Mouse (Mus musculus): ENCODE results near the gene Apbb1ip.

Apbb1ip gene

DNA sequence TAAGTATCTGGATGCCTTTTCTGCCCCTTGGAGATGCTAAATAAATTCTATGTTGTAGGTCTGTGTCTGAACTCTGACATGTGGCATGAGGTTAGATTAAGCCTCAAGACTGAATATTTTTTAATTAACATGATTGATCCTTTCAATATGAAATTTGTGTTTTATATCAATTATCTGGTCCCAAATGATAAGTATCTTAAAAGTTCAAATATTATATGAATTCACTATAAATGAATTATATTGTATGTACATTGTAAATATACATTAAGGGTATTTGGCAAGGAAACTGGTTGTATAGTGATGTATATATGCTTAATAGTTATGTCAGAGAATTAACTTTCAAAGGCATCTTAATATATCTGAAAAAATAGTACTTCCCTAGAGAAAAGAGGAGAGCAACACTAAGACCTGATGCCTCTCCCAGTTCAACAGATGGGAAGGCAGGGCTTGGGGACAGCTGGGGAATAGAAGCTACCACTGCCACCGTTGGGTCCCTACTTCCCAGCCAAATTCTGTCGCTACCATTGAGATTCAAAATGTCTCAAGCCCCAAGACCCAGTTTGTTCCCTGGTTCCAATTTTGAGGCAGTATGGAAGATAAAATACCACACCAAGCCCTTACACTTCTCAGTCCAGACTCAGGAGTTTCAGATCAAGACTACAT, 2.8 kb downstream of the Apbb1ip start:
- no peak for DNase-seq

DNA sequence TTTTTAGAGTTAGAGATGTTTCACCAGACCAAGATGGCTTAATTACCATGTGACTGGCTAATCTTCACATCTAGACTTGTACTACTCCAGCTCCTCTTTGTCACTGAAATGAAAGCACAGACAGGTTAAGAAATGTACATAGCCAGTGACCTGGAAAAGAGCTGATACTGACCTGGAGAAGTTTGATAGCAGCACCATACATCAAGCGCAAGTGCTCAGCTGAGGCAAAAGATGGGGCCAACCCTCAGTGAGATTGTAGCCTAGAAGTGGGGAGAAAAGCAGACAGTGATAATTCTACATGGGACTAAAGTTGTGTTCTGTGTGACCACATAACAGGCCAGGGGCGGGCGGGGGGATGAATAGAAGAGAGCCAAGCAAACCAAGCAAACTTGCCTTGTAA, 3.9 kb downstream of the Apbb1ip start:
- no peak for DNase-seq

DNA sequence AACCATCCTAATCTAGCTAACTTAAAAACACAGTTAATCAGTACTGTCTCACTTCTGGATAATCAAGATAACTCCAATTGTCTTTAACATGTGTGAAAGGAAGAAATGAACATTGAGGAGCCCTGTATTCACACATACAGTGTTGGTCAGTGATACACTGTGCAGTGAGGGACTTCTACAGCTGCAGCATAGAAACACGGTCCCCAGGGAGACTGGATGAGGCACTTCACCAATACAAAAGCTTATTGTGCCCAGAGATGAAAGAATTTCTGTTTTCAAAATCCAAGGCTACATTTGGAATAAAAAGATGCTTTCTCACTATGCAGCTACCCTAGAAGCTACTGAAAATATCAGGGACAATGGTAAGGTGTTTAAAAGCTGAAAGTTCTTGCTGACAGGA, 7.0 kb downstream of the Apbb1ip start:
- no peak for DNase-seq

DNA sequence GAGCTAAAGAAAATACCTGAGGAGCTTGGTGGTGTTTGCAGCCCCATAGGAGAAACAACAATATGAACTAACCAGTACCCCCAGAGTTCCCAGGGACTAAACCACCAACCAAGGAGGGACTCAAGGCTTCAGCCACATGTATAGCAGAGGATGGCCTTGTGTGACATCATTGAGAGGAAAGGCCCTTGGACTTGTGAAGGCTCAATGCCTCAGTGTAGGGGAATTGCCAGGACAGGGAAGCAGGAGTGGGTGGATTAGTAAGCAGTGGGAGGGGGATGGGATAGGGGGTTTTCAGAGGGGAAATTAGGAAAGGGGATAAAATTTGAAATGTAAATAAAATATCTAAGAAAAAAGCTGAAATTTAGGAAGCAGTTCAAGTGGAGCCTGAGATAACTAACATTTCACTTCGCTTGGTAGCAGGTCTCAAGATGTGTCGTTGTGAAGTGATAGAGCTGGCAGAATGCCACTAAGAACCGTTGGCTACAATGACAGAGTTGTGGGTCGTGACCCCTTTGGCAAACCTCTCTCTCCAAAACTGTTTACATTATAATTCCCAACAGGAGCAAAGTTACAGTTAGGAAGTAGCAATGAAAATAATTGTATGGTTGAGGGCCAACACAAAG, 7.6 kb downstream of the Apbb1ip start:
- no peak for DNase-seq

DNA sequence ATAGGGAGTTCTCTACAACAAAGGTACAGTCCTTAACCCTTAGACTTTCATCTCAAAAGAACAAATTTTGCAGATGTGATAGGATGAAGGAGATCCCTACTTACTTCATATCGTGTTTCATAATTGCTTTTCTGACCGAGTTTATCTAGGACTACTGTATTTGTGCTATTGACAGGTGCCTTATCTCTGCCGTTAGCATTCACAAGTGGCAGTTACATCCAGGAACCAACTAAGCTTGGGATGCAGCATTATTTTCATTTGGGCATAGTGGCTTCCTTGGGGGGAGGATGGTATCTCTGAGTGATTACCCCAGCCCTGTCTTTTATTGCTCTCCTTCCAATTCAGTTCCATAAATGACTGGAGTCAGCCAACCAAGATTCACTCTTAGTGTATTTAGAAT, 8.2 kb downstream of the Apbb1ip start:
- no peak for DNase-seq

DNA sequence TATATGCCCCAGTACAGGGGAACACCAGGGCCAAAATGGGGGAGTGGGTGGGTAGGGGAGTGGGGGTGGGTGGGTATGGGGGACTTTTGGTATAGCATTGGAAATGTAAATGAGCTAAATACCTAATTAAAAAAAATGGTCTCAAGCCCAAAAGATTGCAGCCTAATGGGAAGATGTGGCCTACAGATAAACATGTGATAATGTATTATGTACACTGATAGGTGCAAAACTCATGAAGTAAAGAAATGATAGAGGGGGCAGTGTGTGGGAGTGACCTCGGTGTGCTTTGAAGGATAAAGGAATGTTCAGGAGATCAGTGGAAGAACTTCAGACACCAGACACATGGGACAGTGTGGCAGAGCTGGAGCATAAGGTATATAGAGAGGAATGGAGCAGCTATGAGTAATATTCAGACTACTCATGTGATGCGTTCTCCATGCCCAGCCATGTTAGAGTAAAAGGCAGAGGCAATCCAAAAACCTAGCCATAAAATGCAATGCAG, 9.3 kb downstream of the Apbb1ip start:
- no peak for DNase-seq

DNA sequence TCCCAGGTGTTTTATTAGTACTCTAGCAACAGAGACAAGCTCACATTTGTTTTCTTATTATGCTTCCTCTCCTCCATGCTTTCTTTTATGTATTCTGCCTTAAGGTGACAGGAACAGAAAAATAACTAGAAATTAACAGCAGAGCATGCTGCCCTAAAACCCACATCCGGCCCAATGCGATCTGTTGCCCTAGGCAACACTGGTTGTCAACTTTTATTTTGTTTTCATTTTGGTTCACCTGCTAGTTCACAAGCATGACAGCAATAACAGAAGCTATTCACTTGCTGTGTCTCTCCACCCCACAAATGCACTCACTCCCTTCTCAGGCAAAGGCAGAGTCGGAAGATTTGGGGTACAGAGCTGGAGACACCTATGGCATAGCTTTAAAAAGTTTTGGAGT, 10.3 kb downstream of the Apbb1ip start:
- DNase-seq: no peak

DNA sequence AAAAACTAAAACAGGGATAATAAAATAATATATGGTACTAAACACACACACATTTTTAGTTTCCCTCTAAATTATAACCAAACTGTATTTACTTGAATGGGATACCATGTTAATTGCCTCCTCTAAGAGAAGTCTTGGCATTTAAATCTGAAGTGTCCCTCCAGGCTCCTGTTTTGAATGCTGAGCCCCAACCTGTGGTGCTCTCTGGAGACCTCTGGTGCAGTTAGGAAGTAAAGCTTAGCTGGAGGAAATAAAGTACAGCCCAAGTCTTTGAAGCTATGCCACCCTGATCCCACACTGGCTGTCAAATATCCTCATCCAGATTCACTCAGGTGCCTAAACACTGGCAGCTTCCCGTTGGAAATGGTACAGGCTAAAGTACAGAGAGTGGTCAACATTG, 10.9 kb downstream of the Apbb1ip start:
- no peak for DNase-seq

DNA sequence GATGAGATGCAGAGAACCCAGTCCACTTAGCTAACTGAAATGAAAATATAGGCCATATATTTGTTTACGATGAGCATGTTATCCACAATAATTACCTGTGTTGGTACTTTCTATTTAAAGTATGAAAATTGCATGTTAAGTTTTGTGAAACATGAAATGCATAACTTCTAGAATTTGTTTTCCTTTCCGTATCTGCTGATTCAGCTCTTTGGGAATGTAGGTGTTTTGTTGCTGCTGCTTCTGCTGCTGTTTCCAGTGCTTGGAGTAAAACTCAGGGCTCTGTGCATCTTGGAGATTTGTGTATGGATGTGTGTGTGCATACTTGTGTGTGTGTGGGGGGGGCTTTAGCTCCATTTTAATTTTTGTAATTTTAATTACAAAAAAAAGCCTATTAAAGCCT, 14.8 kb downstream of the Apbb1ip start:
- DNase-seq: no peak

DNA sequence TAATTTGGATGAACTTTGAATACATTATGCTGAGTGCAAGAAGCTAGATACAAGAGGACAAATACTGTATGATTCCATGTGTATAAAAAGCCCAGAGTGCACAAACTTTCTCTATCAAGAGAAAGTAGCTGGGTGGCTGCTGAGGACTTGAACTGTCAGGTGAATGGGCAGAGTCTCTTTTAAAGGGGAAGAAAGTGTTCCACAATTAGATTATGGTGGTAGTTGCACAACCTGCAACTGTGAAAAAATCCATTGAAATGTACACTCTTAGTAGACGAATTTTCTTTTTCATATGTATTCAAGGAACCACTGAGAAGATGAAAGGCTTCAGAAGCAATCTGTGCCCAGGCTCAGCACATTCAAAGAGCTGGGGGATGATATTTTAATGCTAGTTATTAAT, 15.7 kb downstream of the Apbb1ip start:
- DNase-seq: no peak

DNA sequence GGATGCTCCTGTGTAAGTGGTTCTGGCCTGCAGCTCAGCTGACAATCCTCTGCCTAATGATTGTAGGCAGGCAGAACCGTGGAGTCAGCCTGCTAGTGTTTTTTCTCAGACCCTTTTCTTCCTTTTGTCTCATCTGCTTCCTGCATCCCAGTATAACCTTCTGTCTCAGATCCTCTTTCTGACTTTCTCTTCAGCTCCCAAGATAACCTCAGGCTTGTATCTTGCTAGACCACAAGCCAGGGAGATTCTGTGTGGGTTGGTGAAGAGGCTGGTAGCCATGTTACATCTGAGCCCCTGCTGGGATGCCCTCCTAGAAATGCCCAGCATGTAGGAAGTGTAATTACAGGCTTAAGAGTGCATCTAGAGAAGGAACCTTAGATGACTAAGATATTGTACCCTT, 16.5 kb downstream of the Apbb1ip start:
- no peak for DNase-seq

DNA sequence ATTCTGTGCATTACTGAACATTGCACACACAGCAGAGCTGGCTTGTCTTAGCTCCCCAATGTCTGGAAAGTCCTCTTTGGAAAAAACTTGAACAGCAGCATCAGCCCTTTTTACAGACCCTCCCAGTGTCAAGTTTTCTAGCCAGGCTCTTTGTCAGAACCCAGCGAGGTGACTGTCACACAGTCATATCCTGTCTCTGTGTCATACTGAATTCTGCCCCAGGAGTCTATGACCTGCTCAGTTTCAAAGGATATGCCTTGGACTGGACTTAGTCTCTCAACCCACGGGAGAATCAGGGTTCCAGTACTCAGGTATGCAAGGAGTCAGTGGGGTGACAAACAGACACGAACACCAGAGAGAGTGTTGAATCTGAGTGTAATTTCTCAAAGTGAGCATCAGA, 21.2 kb downstream of the Apbb1ip start:
- no peak for DNase-seq

DNA sequence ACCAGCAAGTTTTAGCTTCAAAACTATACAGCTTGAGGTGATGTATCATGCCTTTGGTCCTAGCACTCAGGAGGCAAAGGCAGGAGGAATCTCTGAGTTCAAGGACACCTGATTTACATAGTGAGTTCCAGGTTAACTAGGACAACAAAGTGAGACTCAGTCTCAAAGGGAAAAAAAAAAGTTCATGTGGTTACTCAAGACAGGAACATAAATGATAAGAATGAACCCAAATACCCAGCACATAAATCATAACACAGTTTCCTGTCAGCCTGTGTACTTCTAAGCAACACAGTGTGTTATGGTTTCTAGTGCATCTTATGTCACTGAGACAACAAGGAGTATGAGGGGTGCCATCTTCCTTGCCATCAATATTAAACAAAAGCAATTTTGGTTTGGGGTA, 22.6 kb downstream of the Apbb1ip start:
- DNase-seq: no peak

DNA sequence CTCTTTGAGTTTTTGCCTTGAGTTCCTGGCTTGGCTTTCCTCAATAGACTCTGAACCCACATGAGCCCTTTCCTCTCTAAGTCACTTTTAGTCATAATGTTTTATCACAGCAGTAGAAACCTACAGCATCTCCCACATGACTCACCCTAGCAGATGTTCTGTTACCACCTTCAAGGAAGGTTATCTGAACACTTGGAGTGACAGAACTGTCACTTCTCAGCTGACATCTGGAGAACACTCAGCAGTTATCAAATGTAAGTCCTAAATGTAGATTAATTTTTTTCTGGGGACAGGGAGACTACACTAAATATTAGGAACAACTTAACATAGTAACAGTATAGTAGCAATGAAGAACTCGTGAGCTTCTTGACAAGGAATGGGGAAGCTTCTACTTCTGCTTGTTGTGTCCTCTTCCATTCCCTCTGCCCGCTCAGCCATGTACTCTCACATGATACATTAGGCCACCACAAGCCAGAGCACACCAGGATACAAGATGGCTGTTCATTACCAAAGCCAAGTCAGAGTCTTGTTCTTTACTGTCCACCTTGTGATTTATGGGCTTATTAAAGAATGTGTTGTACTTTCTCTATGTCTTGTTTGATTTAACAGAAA, 25.6 kb downstream of the Apbb1ip start:
- DNase-seq: no peak

DNA sequence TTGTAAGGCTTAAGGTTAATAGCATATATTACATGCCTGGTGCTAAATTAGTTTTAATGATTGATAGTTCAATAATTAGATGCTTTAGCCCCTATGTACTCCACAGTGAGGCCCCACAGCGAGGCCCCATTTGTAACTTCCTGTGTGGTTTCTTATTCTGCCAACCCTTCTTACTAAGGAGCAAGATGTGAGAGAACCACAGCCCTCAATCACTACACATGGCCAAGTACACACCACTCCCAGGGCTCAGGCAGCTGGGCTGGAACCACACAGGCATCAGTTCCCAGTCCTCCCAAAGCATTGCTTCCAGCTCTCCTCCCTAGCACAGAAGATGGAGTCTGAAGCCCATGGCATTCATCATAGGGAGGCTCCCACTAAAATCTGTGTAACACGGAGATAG, 31.7 kb downstream of the Apbb1ip start:
- DNase-seq: no peak

DNA sequence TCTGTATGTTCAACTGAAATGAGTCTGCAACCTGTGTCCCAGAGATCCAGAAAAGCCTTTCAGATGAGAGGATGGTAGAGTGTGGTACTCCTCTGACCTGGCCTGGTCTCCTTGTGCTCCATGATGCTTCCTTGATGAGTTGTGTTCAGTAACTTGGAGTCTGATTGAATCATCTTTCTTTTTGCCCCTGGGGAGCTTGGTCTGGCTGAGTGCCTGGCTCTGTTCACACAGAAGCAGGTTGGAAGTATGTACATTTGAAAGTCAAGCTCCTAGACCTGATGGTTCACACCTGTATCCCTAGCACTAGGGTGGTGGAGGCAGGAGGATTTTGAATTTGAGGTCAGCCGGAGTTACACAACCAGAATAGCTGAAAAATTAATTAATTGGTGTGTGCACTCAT, 32.7 kb downstream of the Apbb1ip start:
- DNase-seq: no peak

DNA sequence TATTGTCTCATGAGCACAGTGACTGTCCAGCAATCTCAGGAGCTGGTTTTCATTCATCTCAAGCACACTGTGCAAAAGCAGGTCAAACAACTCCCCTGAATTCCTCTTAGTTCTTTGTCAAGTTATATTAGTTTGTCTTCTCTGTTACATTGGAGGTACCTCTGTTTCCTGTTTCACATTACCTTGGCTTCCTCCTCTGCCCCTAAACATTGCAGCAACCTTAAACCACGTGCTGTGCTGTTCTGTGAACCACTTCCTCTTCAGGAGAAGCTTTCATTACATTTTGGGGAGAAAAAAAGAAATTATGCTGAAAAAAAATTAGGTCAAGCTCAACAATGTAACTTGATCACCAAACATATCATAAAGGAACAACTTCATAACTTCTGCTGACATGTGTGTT, 33.4 kb downstream of the Apbb1ip start:
- DNase-seq: no peak

DNA sequence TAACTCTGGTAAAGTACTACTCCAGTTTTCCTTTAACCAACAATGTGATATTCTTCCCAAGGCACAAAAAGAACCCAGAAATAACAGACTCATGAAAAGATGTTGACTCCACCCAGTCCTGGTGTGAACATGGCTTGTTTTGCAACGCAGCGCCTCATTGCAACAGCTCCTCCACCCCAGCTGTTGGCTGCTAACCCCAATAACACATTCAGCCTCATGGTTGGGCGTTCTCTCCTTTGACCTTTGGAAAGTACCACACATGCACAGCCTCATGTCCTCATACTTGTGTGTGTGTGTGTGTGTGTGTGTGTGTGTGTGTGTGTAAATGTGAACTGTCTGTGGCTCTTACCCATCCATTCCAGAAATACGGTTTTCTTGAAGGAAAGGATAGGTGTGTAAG, 37.0 kb downstream of the Apbb1ip start:
- no peak for DNase-seq

DNA sequence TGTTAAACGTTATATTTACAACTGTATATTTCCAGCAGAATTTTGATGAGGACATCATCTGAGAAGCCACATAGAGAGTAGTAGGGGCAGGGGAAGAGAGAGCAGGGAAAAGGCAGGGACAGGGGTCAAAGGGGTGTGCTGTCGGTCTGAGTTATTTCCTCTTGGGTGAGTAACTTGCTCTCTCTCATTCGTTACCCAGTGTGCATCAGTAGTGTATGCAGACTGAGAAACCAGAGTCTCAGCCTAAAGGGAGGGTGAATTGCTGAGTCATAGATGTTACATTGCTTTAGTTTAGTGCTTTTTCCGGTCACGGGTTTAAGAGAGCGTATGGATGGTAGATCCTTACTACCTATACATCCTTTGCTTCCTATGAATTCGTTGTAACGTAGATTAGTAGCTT, 37.6 kb downstream of the Apbb1ip start:
- DNase-seq: no peak

DNA sequence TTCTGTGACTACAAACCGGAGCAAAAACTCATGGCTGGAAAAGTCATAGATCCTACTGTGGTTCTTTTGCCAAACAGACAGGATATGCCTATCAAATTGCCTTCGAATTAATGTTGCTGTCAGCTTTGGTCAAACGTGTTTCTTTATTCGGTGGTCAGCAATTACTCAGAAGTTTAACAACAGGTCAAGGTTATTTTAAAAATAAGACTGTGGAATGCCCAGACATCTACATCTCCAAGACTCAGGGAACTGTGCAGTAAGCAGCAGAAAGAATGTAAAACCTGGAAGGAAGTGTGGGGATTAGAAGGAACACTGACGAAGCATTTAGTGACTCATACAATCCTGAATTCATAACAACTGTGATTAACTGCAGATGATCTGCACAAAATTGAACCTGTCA, 40.0 kb downstream of the Apbb1ip start:
- no peak for DNase-seq

DNA sequence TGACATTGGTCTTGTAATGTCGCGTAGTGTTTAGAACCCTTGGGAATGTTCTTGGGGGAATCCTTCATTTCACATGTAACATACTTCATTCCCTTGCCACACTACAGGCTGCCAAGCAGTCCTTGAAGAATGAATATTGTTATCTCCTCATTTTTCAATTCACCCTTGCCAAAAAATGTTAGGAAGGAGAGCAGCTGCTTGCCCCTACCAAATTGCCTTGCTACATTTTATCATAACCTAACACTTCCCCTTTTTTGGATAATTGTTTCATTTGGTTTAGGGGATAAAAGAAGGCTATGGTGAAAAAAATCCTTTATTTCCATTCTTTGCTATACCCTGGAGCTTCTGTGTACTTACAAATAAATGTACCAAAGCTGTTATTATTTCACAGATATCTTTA, 41.8 kb downstream of the Apbb1ip start:
- no peak for DNase-seq

DNA sequence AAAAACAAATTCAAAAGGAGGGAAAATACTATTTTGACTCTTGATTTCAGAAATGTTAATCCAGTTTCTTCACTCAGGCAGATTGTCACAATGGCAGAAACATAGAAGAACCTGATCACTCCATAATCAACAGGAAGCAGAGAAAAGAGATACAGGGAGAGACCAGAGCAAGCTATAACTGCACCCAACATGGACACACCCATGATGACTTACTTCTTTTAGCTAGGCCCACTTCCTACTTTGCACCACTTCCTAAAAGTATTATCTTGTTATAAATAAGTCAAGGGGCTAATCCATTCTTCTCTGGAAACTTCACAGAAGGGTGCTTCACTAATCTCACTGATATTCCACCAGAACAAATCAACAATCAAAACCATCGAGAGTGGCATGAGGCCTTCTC, 42.3 kb downstream of the Apbb1ip start:
- DNase-seq: no peak

DNA sequence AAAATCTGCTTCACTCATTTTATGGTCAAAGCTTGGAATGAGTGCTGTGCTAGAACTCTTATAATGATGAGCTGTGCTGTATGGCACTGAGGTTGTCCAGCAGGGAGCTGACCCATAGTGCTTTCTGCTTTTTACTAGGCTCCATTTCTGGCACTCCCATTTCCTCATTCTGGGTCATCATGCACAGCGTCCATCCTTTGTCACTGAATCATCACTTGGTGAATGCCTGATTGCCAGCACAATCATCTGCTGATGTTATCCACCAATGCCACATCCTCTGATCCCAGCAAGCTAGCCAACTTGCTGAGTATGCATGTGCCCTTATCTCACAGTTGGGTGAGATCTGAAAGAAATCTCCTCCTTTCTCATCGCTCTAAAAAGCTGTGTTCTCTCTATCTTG, 48.4 kb downstream of the Apbb1ip start:
- DNase-seq: no peak

DNA sequence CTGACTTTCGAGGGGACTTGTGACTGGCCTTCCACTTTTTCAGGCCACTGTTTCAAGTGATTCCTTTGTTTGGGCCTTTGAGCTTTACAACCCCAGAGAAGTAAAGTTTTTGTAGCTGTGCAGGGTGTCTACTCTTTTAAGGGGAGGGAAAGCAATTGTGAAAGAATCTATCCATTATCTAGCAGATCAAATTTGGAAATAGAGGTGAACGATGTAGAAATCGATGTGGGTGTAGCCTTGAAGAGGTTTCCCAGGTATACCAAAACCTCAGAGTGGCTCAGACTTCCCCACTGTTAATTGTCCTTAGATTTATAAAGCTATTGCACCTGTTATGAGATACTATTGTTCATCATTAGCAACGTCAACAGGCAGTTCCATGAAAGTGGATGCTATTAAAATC, 71.6 kb downstream of the Apbb1ip start:
- no peak for DNase-seq

DNA sequence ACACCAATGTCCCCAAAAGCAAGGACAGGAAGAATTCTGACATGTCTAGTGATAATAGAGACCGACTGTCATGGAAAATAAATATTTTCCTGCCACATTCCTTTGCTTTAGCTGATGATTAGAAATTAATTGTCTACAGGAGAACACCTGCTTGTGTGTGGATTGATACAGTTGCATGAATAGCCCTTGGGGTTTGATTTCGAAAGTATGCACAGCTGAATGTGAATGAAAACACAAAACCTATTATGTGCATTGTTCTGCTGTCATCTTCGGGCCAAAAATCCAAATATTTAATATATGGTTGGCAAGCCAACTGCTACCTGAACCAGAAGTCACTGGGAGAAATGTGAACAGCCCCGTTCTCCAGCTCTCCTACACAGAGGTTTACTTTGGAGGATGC, 78.0 kb downstream of the Apbb1ip start:
- no peak for DNase-seq
